Mouse (Mus musculus): Measurements from ENCODE around the gene Bdnf. TPM values are rescaled to one million over a fixed set of nuclear protein-coding genes. Genes with fewer than 3 reads are reported as not detected.

Gene Bdnf
- total and polyA plus RNA-seq, 3 experiments = 0.04 TPM; not detected in 2

- no peak overlapping the region for H3K4me3 ChIP-seq (replicated peaks in 1 of 3; ENCODE audit: low read depth in 2 of 3, low read length in 2 of 3, poor library complexity in 1 of 3)
- in situ Hi-C loops (cut with MboI; ENCODE audit: low pct_ligation_motif_present, low pct_unique_long_range_greater_than_20kb, low sequenced_read_pairs) = no loop called here
- dilution Hi-C loops (cut with MboI; ENCODE audit: extremely low pct_ligation_motif_present, extremely low pct_unique_long_range_greater_than_20kb, low sequenced_read_pairs) = no loop called here
Measured at GRCm38 (mm10) chr2:109734228-109734627, 59.7 kb downstream of the Bdnf start.

GRCm38 (mm10) chr2:109734666-109735065 lies 60.2 kb downstream of the Bdnf start:
- Histone ChIP-seq H3K4me2 (ENCODE audit: insufficient read depth, low read depth, poor library complexity, severe bottlenecking) (no peak overlapping the region), H3K4me1 (ENCODE audit: control insufficient read depth in 1 of 2, insufficient read depth in 2 of 2) (peaks cover 0 to under 1% of the 10 kb centered on the region in 2 experiments; a peak in 1 of 4 replicates), H3K4me3 (replicated peaks in 1 of 3; ENCODE audit: low read depth in 2 of 3, low read length in 2 of 3, poor library complexity in 1 of 3) (no peak overlapping the region), H3K27ac (ENCODE audit: insufficient read depth, low read depth) (no peak overlapping the region), H3K27me3 (replicated peaks) (no peaks in the 10 kb centered on the region), H3K9ac (ENCODE audit: insufficient read depth, low read depth) (no peak overlapping the region), H3K36me3 (replicated peaks in 1 of 2; ENCODE audit: control insufficient read depth in 1 of 2, insufficient read depth in 1 of 2, low read length in 1 of 2) (no peaks in the 10 kb centered on the region), H3K9me3 (replicated peaks; ENCODE audit: low read length) (no peaks in the 10 kb centered on the region), H3K79me2 (replicated peaks; ENCODE audit: control insufficient read depth, extremely low read depth, insufficient read depth, poor library complexity, severe bottlenecking) (no peaks in the 10 kb centered on the region)
- no peak for DNase-seq (ENCODE audit: extremely low read depth)
- TF ChIP-seq RCOR1 (conservative IDR thresholded peaks at IDR 0.05; ENCODE audit: low read depth, low read length) (no peak), JUN (IDR thresholded peaks at IDR 0.05; ENCODE audit: insufficient read depth, low read depth, low read length) (no peak), ZNF384 (IDR thresholded peaks at IDR 0.05; ENCODE audit: low read depth, low read length) (no peak)
- in situ Hi-C loops (cut with MboI; ENCODE audit: low pct_ligation_motif_present, low pct_unique_long_range_greater_than_20kb, low sequenced_read_pairs) (no loop called here), dilution Hi-C loops (cut with MboI; ENCODE audit: extremely low pct_ligation_motif_present, extremely low pct_unique_long_range_greater_than_20kb, low sequenced_read_pairs) (no loop called here)

More at GRCm38 (mm10) chr2:109734228-109734627, 59.7 kb downstream of the Bdnf start:
- Histone ChIP-seq H3K9ac (ENCODE audit: insufficient read depth, low read depth) (no peak overlapping the region), H3K4me2 (ENCODE audit: insufficient read depth, low read depth, poor library complexity, severe bottlenecking) (no peak overlapping the region), H3K27me3 (replicated peaks) (no peaks in the 10 kb centered on the region), H3K79me2 (replicated peaks; ENCODE audit: control insufficient read depth, extremely low read depth, insufficient read depth, poor library complexity, severe bottlenecking) (no peaks in the 10 kb centered on the region), H3K36me3 (replicated peaks in 1 of 2; ENCODE audit: control insufficient read depth in 1 of 2, insufficient read depth in 1 of 2, low read length in 1 of 2) (no peaks in the 10 kb centered on the region), H3K4me1 (ENCODE audit: control insufficient read depth in 1 of 2, insufficient read depth in 2 of 2) (peaks cover 0 to 3% of the 10 kb centered on the region in 2 experiments; a peak in 1 of 4 replicates), H3K9me3 (replicated peaks; ENCODE audit: low read length) (no peaks in the 10 kb centered on the region), H3K27ac (ENCODE audit: insufficient read depth, low read depth) (no peak overlapping the region)
- no peak for DNase-seq (ENCODE audit: extremely low read depth)
- TF ChIP-seq ZKSCAN1 (IDR thresholded peaks at IDR 0.05; ENCODE audit: borderline replicate concordance, low read depth, low read length) = no peak
- TF ChIP-seq NELFE (IDR thresholded peaks at IDR 0.05; ENCODE audit: low read depth, low read length) = no peak
- no peak for TF ChIP-seq MAFK (IDR thresholded peaks at IDR 0.05; ENCODE audit: insufficient replicate concordance, low read length)
- no peak for TF ChIP-seq CHD1 (IDR thresholded peaks at IDR 0.05; ENCODE audit: low read depth, low read length)
- no peak for TF ChIP-seq CHD2 (IDR thresholded peaks at IDR 0.05; ENCODE audit: low read length)
- no peak for TF ChIP-seq MYC (IDR thresholded peaks at IDR 0.05; ENCODE audit: low read depth, low read length)
- no peak for TF ChIP-seq USF1 (IDR thresholded peaks at IDR 0.05; ENCODE audit: low read depth, low read length)
- no peak for TF ChIP-seq RCOR1 (conservative IDR thresholded peaks at IDR 0.05; ENCODE audit: low read depth, low read length)
- no peak for TF ChIP-seq CTCF (conservative IDR thresholded peaks at IDR 0.05 in 1 of 2, IDR thresholded peaks at IDR 0.05 in 1 of 2; ENCODE audit: low read depth in 2 of 2, low read length in 2 of 2)
- TF ChIP-seq SIN3A (IDR thresholded peaks at IDR 0.05; ENCODE audit: low read length) = no peak
- TF ChIP-seq NRF1 (IDR thresholded peaks at IDR 0.05; ENCODE audit: low read depth, low read length) = no peak
- TF ChIP-seq UBTF (IDR thresholded peaks at IDR 0.05; ENCODE audit: low read depth, low read length) = no peak
- TF ChIP-seq ZNF384 (IDR thresholded peaks at IDR 0.05; ENCODE audit: low read depth, low read length) = no peak
- TF ChIP-seq USF2 (conservative IDR thresholded peaks at IDR 0.05; ENCODE audit: low read depth, low read length) = no peak
- TF ChIP-seq POLR2A (IDR thresholded peaks at IDR 0.05; ENCODE audit: low read depth, low read length) = no peak
- no peak for TF ChIP-seq TBP (conservative IDR thresholded peaks at IDR 0.05; ENCODE audit: low read depth, low read length)
- TF ChIP-seq ELF1 (IDR thresholded peaks at IDR 0.05; ENCODE audit: low read depth, low read length) = no peak
- TF ChIP-seq MAX (IDR thresholded peaks at IDR 0.05; ENCODE audit: low read length) = no peak
